Mouse (Mus musculus): ENCODE measurements around the gene Lrp2bp. TPM values are rescaled to one million over a fixed set of nuclear protein-coding genes. Genes with fewer than 3 reads are reported as not detected.

Gene Lrp2bp
- total and polyA plus RNA-seq, 2 experiments from 2014 or later: 0.36 to 0.99 TPM

- Histone ChIP-seq H3K27ac (ENCODE audit: low read depth) (no peak overlapping the region), H3K4me1 (ENCODE audit: control insufficient read depth, insufficient read depth) (peaks cover 4% of the 10 kb centered on the region; the same call in 1 of the 2 replicates), H3K4me2 (ENCODE audit: low read depth, low read length) (no peak overlapping the region), H3K9ac (replicated peaks; ENCODE audit: low read depth, low read length) (no peak overlapping the region), H3K4me3 (ENCODE audit: low read depth, low read length) (no peak overlapping the region), H3K9me3 (replicated peaks; ENCODE audit: control insufficient read depth, low read length) (no peaks in the 10 kb centered on the region), H3K27me3 (ENCODE audit: control insufficient read depth, insufficient read depth, low read length) (no peaks in the 10 kb centered on the region), H3K36me3 (replicated peaks; ENCODE audit: control insufficient read depth, insufficient read depth, low read length) (peaks cover 29% of the 10 kb centered on the region)
- DNase-seq (ENCODE audit: low spot score) (no peak), ATAC-seq (ENCODE audit: insufficient read depth, low read depth) (no peak)
- no peak for TF ChIP-seq EP300 (IDR thresholded peaks at IDR 0.05; ENCODE audit: low read depth)
- TF ChIP-seq CTCF (IDR thresholded peaks at IDR 0.05; ENCODE audit: low read depth): no peak
- 80% methylated on average over 11 of the region's 11 CpGs for WGBS
Measured at GRCm38 (mm10) chr8:46036217-46036616, 37.1 kb downstream of the Lrp2bp start.

DNA sequence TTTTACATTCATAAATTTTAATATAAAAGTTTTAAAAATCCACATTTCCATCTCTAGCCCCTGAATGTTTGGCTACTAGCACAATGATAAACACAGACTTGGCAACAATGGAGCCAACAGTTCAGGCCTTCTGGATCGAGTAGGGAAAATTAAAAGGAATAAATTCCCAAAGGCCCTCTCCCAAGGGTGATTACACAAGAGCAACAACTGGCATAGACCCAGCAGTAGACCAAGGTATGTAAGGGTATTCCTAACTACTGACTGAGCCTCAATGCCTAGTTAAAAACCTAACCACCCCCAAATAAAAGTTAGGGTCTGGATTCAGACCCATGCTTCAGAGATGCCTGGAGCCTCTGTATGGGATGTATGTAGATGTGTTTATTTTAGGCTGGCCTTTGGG is 40.6 kb downstream of the Lrp2bp start:
- Histone ChIP-seq H3K36me3 (replicated peaks; ENCODE audit: control insufficient read depth, insufficient read depth, low read length) (peaks cover 39% of the 10 kb centered on the region), H3K27me3 (ENCODE audit: control insufficient read depth, insufficient read depth, low read length) (no peaks in the 10 kb centered on the region), H3K4me1 (ENCODE audit: control insufficient read depth, insufficient read depth) (peaks cover 4% of the 10 kb centered on the region; the same call in 1 of the 2 replicates), H3K9ac (replicated peaks; ENCODE audit: low read depth, low read length) (no peak overlapping the region), H3K27ac (ENCODE audit: low read depth) (no peak overlapping the region), H3K4me2 (ENCODE audit: low read depth, low read length) (no peak overlapping the region), H3K9me3 (replicated peaks; ENCODE audit: control insufficient read depth, low read length) (no peaks in the 10 kb centered on the region), H3K4me3 (ENCODE audit: low read depth, low read length) (no peak overlapping the region)
- no peak for DNase-seq (ENCODE audit: low spot score)
- ATAC-seq (ENCODE audit: insufficient read depth, low read depth): no peak
- TF ChIP-seq EP300 (IDR thresholded peaks at IDR 0.05; ENCODE audit: low read depth) (no peak), CTCF (IDR thresholded peaks at IDR 0.05; ENCODE audit: low read depth) (no peak)
- WGBS: 42% methylated on average over 1 of the region's 1 CpGs

DNA sequence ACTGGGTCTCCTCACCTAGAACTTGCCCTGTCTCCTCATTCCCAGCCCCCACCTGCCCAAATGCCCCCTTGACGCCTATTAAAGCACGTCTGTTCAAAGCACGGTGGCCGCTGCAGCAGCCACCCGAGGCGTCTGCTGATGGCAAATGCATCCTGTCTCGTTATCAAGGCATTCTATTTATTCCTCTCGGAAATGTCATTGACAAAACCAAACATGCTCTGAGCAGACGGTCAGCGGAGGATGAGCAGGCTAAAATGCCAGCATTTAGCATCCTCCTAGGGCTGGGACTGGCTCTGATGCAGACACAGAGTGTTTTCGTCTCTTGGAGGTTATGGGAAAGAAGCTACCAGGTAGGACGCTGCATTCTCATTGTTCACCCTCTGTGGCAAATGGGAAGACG is 41.2 kb downstream of the Lrp2bp start:
- H3K9ac ChIP-seq (replicated peaks; ENCODE audit: low read depth, low read length): no peak overlapping the region
- ATAC-seq (ENCODE audit: insufficient read depth, low read depth): no peak
- H3K27me3 ChIP-seq (ENCODE audit: control insufficient read depth, insufficient read depth, low read length): no peaks in the 10 kb centered on the region
- DNase-seq (ENCODE audit: low spot score): no peak
- no peaks in the 10 kb centered on the region for H3K9me3 ChIP-seq (replicated peaks; ENCODE audit: control insufficient read depth, low read length)
- H3K4me2 ChIP-seq (ENCODE audit: low read depth, low read length): no peak overlapping the region
- no peak overlapping the region for H3K4me3 ChIP-seq (ENCODE audit: low read depth, low read length)
- WGBS: 42% methylated on average over 13 of the region's 13 CpGs
- TF ChIP-seq EP300 (IDR thresholded peaks at IDR 0.05; ENCODE audit: low read depth): no peak
- no peak for TF ChIP-seq CTCF (IDR thresholded peaks at IDR 0.05; ENCODE audit: low read depth)
- no peak overlapping the region for H3K27ac ChIP-seq (ENCODE audit: low read depth)
- H3K4me1 ChIP-seq (ENCODE audit: control insufficient read depth, insufficient read depth): peaks cover 4% of the 10 kb centered on the region; the same call in 1 of the 2 replicates
- peaks cover 42% of the 10 kb centered on the region for H3K36me3 ChIP-seq (replicated peaks; ENCODE audit: control insufficient read depth, insufficient read depth, low read length)

DNA sequence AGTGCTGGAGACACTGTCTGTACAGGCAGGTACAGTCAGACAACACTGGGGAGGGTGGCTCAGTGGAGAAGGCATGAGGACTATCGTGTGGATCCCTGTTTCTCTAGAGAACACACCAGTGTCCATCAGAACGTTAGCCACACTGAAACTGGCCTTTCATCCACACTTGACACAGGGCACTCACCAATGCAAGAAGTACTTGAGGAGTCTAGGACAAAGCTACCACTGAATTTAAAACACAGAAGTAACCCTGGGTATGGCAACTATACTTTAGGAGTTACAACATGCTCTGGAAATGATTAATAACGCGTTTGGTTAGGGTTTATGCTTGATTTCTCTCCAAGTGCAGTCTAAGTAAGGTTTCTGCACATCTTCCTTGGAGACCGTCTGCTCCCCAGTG is 73.7 kb downstream of the Lrp2bp start:
- WGBS: 83% methylated on average over 5 of the region's 5 CpGs
- no peak for DNase-seq (ENCODE audit: low spot score)
- H3K4me2 ChIP-seq (ENCODE audit: low read depth, low read length): no peak overlapping the region
- peaks cover 15% of the 10 kb centered on the region for H3K36me3 ChIP-seq (replicated peaks; ENCODE audit: control insufficient read depth, insufficient read depth, low read length)
- H3K9me3 ChIP-seq (replicated peaks; ENCODE audit: control insufficient read depth, low read length): no peaks in the 10 kb centered on the region
- H3K9ac ChIP-seq (replicated peaks; ENCODE audit: low read depth, low read length): no peak overlapping the region
- ATAC-seq (ENCODE audit: insufficient read depth, low read depth): no peak
- no peak overlapping the region for H3K27ac ChIP-seq (ENCODE audit: low read depth)
- no peaks in the 10 kb centered on the region for H3K27me3 ChIP-seq (ENCODE audit: control insufficient read depth, insufficient read depth, low read length)
- no peak overlapping the region for H3K4me3 ChIP-seq (ENCODE audit: low read depth, low read length)
- TF ChIP-seq EP300 (IDR thresholded peaks at IDR 0.05; ENCODE audit: low read depth): no peak
- no peak for TF ChIP-seq CTCF (IDR thresholded peaks at IDR 0.05; ENCODE audit: low read depth)
- no peaks in the 10 kb centered on the region for H3K4me1 ChIP-seq (ENCODE audit: control insufficient read depth, insufficient read depth)

DNA sequence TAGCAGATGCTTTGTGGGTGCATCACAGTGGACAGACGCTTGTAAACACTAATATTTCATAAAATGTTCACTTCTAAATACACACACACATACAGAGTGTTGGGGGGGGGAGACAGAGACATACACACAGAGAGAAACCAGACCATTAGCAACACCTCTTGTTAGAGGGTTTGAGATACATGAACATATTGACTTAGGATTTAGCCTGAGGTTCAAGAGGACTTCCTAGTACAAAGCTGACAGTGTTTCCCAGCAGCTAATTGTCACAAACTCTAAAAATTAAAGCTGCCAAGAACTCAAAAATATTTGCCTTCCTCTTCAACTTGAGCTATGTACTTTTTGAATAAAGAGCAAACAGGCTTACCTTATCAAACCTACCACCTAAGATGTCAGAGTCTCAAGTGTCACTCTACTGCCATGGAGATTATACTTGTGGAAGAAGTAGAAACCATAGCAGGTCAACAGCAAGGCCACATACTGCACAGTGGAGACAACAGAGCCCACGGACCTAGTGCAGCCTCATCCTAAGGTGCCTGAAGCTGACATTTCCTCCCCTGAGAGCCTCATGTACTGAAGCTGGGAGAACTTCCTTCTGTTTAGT is 74.5 kb downstream of the Lrp2bp start:
- H3K9ac ChIP-seq (replicated peaks; ENCODE audit: low read depth, low read length): no peak overlapping the region
- no peaks in the 10 kb centered on the region for H3K27me3 ChIP-seq (ENCODE audit: control insufficient read depth, insufficient read depth, low read length)
- no peak for DNase-seq (ENCODE audit: low spot score)
- H3K4me2 ChIP-seq (ENCODE audit: low read depth, low read length): no peak overlapping the region
- H3K4me3 ChIP-seq (ENCODE audit: low read depth, low read length): no peak overlapping the region
- no peak for ATAC-seq (ENCODE audit: insufficient read depth, low read depth)
- no peaks in the 10 kb centered on the region for H3K4me1 ChIP-seq (ENCODE audit: control insufficient read depth, insufficient read depth)
- H3K27ac ChIP-seq (ENCODE audit: low read depth): no peak overlapping the region
- no peaks in the 10 kb centered on the region for H3K9me3 ChIP-seq (replicated peaks; ENCODE audit: control insufficient read depth, low read length)
- TF ChIP-seq CTCF (IDR thresholded peaks at IDR 0.05; ENCODE audit: low read depth) (no peak), EP300 (IDR thresholded peaks at IDR 0.05; ENCODE audit: low read depth) (no peak)
- WGBS: 65% methylated on average over 2 of the region's 2 CpGs
- H3K36me3 ChIP-seq (replicated peaks; ENCODE audit: control insufficient read depth, insufficient read depth, low read length): 0 out of 2 replicates have a peak, but pooled peaks cover 16% of the 10 kb centered on the region

DNA sequence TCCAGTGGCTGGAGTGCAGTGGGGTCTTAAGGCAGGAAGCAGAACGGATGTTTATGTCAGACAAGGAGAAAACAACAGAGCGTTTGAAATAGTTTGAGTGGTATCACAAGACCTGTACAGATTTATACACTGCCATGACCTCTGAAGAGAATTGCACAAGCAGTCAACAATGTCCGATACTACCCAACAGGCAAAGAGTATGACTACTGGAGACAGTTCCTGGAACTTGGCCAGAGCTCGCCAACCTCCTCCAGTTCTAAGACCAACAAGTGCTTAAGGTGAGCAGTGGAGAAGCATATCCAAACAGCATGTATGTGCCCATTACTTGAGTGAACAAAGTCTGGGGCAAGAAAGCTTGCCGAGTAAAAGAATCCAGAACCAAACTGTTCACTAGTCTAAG is 76.1 kb downstream of the Lrp2bp start:
- H3K9ac ChIP-seq (replicated peaks; ENCODE audit: low read depth, low read length): no peak overlapping the region
- ATAC-seq (ENCODE audit: insufficient read depth, low read depth) (no peak), DNase-seq (ENCODE audit: low spot score) (no peak)
- H3K36me3 ChIP-seq (replicated peaks; ENCODE audit: control insufficient read depth, insufficient read depth, low read length): 0 out of 2 replicates have a peak, but pooled peaks cover 26% of the 10 kb centered on the region
- H3K4me1 ChIP-seq (ENCODE audit: control insufficient read depth, insufficient read depth): no peaks in the 10 kb centered on the region
- WGBS: 77% methylated on average over 5 of the region's 5 CpGs
- H3K4me3 ChIP-seq (ENCODE audit: low read depth, low read length): no peak overlapping the region
- H3K27me3 ChIP-seq (ENCODE audit: control insufficient read depth, insufficient read depth, low read length): no peaks in the 10 kb centered on the region
- H3K4me2 ChIP-seq (ENCODE audit: low read depth, low read length): no peak overlapping the region
- no peaks in the 10 kb centered on the region for H3K9me3 ChIP-seq (replicated peaks; ENCODE audit: control insufficient read depth, low read length)
- no peak for TF ChIP-seq EP300 (IDR thresholded peaks at IDR 0.05; ENCODE audit: low read depth)
- TF ChIP-seq CTCF (IDR thresholded peaks at IDR 0.05; ENCODE audit: low read depth): no peak
- H3K27ac ChIP-seq (ENCODE audit: low read depth): no peak overlapping the region

Data from heart, postnatal 0 days (tissue).